Mouse (Mus musculus): Measurements from ENCODE around the gene Itgb3bp. TPM values are rescaled to one million over a fixed set of nuclear protein-coding genes. Genes with fewer than 3 reads are reported as not detected.

Gene Itgb3bp
- total and polyA plus RNA-seq, 3 experiments: 0.30 to 6.4 (median 5.8) TPM

- DNase-seq: no peak
These were observed 5.2 kb upstream of the Itgb3bp start for GRCm38 (mm10) chr4:99934859-99935258.

GRCm38 (mm10) chr4:99931807-99932206, 2.2 kb upstream of the Itgb3bp start:
- DNase-seq: no peak

- DNase-seq: no peak
These were observed 1.6 kb upstream of the Itgb3bp start for GRCm38 (mm10) chr4:99931240-99931580.

- no peak for DNase-seq
These were observed 1.1 kb upstream of the Itgb3bp start for GRCm38 (mm10) chr4:99930518-99931239.

GRCm38 (mm10) chr4:99929149-99929612, 432 bp downstream of the Itgb3bp start, which contains the start of gene Pgm1:
Pgm1 (plus strand) TSS chr4:99929414.
- DNase-seq: peak; percentile 95

- DNase-seq: no peak
These were observed 1.1 kb downstream of the Itgb3bp start for GRCm38 (mm10) chr4:99928521-99928920.

GRCm38 (mm10) chr4:99926380-99926779, 3.2 kb downstream of the Itgb3bp start:
- DNase-seq: no peak

GRCm38 (mm10) chr4:99913894-99914451, 15.6 kb downstream of the Itgb3bp start:
- no peak for DNase-seq

- no peak for DNase-seq
These were observed 47.2 kb downstream of the Itgb3bp start for GRCm38 (mm10) chr4:99882405-99882804.

- no peak for DNase-seq
These were observed 47.7 kb downstream of the Itgb3bp start for GRCm38 (mm10) chr4:99881882-99882281.

- peak; percentile 90 for DNase-seq
These were observed 100.2 kb downstream of the Itgb3bp start, which contains the start of gene Efcab7 for GRCm38 (mm10) chr4:99829094-99830073. Efcab7 (plus strand) TSS chr4:99829198.

- no peak for DNase-seq
These were observed 100.9 kb downstream of the Itgb3bp start for GRCm38 (mm10) chr4:99828739-99829093.

GRCm38 (mm10) chr4:99828337-99828736, 101.3 kb downstream of the Itgb3bp start:
- no peak for DNase-seq

- DNase-seq: peak; percentile 2
These were observed 112.7 kb downstream of the Itgb3bp start for GRCm38 (mm10) chr4:99816697-99817460.

GRCm38 (mm10) chr4:99792365-99792764, 137.2 kb downstream of the Itgb3bp start:
- no peak for DNase-seq

GRCm38 (mm10) chr4:99773041-99773440, 156.6 kb downstream of the Itgb3bp start:
- no peak for DNase-seq

GRCm38 (mm10) chr4:99770555-99770954, 159.1 kb downstream of the Itgb3bp start:
- no peak for DNase-seq

GRCm38 (mm10) chr4:99766753-99767152, 162.9 kb downstream of the Itgb3bp start:
- no peak for DNase-seq

- DNase-seq: no peak
These were observed 163.3 kb downstream of the Itgb3bp start for GRCm38 (mm10) chr4:99766303-99766702.

GRCm38 (mm10) chr4:99752426-99752825, 177.2 kb downstream of the Itgb3bp start:
- DNase-seq: no peak

GRCm38 (mm10) chr4:99739836-99740235, 189.8 kb downstream of the Itgb3bp start:
- DNase-seq: no peak
